Mouse (Mus musculus) thymus, postnatal 36 days (tissue): Measurements from ENCODE around the gene Fh1.

Experiments
- DNase-seq, 2 experiments: peaks; one replicate each; pipeline ENCODE4 v3.0.0; 2022; ENCODE audit warnings: mixed read lengths in 2 of 2

The Fh1 gene

DNA sequence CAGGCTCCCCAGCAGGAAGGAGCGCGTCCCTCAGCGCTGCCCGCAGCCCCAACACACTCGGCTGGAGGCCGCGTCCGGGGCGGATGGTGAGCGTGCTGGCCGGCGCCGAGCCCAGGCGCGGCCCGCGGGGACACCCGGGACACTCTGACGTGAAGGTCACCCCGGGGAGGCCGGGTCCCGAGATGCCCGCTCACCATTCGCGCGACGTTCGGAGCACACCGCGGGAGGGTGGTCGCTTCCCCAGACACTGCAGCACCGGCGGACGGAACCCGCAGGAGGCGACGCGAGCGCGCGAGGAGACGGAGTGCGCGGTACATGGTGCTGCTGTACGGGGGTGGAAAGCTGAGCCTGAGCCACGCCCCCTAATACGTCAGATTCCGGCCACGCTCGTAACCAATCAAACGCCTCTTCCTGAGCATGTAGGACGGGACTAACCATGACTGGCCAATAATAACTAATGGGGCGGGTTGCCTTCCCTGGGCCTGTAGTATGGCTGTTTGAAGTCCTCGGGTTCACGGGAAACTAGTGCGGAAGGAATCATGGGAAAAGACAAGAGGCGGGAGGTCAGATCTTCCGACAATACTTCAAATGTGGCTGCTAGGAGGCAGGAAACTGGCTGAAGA lies at the start of gene Fh1:
Gene Fh1 (minus strand): TSS at position 379 of the 623 bp plus-strand sequence.
- peak; percentile 92 to 96 for DNase-seq

DNA sequence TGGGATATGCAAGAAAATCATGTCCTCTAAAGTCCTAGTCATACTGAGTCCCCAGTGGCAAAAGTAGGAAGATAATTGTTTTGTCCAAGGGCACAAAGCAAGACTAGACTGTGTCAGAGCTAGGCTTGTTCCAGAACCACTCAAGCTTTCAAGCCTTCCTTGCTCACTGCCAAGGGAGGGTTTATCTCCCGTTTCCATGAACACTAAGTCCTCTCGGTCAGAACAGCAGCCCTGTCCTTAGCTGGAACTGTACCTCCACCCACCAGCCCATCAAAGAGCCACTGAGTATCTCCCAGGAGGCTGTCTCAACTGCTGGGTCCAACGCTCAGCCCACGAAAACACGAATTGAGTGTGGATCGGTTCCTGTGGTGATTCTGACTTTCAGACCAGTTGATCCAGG lies 49.7 kb upstream of the Fh1 start:
- no peak for DNase-seq

DNA sequence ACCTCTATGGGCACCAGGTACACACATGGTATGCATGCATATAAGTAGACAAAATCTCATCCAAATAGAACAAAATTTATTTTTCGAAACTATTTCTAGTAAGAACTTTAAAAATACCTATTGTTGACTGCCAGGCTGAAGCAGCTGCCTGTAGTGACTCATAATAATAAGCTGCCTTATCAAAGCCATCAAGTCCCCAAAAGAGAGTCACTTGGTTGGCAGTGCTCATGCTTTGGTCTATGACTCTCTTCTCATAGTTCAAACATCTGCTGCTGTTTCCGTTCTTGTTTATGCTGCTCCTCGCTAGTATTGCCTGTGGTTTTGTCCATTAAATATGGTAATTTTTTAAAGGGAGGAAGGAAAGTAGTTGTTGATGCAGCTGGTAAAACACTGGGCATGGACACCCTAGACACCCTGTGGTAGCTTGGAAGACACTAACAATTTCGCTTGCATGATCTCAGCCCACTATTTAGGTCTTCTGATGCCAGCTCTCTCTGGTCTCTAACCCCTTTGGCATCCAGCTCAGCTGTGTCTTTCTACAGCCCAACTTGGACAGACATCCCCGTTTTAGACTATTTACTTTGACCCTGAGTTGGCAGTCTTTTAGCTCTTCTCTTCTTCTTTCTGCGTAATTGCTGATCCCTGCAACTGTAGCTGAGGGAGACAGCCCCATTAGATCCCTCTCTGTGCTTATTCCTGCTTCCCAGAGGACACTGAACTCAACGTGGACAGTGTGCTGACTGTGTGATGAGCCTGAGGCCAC lies 48.3 kb upstream of the Fh1 start:
- DNase-seq = no peak

DNA sequence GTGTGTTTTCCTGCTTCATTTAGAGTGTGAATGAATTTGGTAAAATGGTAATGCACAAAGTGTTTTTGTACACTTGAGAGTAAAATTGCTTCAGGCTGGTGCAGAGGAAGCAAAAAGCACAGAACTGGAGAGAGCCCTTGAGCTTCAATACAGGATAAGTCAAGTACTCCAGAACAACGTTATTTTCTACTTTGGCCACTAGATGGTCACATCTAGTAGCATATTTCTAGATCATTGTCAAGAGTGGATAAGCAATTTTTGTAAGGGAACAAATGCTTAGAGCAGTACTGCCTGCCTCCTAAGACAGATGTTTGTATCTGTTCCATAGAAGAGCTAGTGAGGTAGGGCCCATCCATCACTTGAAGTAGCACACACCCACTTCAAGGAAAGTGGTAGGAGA lies 46.2 kb upstream of the Fh1 start:
- no peak for DNase-seq

DNA sequence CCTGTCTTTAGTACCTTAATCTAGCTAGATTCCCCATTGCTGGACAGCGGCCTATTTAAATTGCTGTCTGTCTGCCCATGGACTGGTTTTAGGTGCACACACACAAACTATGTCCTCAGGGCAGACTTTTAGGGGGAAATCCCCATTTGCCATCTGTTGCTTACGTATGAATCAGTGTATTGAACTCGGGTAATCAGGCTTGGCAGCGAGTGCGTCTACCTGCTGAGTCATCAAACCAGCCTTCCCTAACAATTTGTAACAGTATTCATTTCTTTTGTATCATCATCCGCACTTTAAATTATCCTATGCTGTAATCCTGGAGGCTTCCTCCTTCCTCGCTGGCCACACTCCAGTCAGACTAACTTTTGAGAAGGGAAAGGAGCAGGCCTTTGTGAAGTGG lies 44.6 kb upstream of the Fh1 start:
- no peak for DNase-seq

DNA sequence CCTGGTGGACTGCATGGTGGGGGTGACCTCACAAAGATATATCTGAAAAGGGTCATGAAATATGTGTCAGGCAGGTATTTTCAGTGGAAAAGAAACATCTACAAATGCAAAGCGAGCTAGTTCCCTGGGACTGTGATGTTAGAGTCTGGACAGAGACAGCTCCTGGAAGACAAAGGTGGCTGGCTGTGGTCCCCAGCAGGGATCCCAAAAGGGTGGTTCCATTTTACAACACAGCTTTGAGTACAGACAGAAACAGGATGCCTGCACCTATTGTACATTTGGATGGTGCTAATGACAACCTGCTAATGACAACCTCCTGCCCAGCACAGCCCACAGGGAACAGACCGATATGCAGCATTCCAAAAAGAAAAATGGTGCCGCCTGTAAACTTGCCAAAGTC lies 44.0 kb upstream of the Fh1 start:
- no peak for DNase-seq

DNA sequence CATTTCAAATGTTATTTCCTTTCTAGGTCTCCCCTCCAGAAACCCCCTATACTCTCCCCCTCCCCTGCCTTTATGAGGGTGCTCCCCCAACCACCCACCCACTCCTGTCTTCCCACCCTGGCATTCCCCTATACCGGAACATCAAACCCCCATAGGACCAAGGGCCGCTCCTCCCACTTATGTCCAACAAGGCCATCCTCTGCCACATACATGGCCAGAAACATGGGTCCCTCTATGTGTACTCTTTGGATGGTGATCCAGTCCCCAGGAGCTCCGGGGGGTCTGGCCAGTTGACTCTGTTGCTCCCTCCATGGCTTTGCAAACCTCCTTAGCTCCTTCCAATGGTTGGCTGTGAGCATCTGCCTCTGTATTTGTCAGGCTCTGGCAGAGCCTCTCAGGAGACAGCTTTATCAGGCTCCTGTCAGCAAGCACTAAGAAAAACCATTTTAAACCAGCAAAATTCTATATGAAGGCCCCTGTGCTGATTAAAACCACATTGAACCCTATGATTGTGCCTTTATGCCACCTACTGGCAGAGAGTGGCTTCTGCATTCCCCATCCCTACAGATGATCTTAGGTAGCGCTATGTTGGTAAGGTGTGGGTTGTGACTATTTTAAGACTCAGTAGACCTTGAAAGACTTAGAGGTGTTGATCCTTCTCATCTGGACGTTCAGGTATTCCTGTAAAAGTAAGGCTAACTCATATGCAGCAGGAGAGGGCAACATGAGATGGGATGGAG lies 43.4 kb upstream of the Fh1 start:
- peak; percentile 37 to 44 for DNase-seq

DNA sequence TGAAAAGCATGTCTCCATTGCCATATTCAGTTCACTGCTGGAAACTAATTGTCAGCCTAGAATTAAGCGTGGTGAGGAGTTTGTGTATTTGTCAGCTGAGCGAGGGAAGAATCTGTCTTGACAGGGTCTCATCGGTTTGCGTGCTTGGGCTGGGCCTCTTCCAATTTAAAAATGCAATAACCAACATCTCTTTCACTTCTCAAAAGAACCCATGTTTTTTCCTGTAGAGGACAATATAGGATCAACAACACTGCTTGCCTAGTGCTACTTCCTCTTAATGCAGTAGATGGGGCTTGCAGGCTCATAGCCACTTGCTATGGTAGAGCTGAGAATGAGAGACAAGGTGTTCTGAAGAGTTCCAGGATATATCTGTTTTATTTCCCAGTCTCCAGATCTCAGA lies 34.5 kb upstream of the Fh1 start:
- DNase-seq = no peak

DNA sequence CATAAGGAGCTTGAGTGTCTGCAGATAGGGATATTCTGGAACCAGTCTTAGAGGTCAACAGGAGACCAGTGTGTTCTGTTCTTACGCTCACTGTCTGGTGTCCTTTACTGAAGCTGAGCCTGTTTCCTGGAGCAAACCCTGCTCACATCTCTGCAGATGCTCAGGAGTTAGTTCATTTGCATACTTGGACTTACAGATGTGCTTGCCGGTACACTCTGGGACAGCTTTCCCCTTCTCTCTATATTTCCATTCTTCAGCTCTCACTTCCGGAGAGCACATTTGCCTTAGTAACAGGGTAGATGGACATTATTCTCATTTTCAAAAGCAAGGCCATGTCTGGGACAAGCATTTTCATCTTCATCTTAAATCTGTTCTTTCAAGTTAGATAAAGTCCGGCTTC lies 23.2 kb upstream of the Fh1 start:
- DNase-seq = no peak

DNA sequence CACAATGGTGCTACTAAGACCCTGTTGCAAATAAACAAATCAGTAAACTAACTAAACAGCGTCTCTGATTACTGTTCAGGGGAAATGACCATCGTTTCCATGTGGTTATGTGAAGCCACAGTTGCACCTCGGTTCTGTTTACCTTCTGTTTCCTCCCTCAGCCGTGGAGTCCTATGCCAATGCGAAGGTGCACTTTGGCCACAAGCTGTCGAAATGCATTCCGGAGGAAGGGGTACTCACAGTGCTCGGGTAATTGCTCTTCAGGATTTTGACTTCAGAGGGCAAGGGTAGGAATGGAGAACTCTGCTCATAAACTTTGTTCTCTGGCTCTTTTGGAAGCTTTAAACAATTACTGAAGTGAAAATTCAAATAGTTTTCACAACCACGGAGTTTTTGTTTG lies 21.5 kb upstream of the Fh1 start:
- DNase-seq = no peak

DNA sequence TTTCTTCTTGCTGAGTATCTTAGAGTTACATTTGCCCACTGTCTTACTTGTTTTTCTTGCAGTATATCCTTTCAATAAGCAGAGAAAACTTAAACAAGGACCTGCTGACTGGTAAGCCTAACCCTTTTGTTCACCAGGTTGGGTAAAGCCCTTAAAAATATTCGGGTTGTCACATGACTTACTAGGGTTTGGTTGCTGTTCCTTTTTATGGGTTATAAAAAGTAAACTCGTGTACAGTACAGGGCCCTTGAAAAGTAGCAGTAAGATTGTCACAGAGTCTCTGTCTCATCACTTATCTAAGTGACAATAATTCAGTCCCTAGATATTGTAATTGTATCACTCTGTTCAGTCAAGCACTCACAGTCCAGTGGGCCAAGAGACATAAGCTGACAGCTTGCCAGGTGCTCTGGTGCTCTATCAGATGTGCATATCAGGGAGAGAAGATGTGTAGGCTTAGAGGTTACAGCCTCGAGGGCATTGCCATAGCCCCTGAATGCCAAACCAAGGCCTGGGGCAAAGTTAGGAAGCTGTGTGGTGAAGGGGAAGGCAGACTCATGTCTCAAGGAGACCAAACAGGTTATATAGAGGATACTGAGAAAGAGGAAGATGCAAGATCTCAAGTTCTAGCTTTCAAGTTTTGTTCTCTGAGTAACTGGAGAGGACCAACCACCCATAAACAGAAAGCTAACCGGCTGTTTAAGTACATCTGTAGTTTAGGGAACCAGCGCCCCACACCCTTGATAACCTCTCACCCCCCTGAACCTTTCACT lies 18.2 kb upstream of the Fh1 start:
- no peak for DNase-seq

DNA sequence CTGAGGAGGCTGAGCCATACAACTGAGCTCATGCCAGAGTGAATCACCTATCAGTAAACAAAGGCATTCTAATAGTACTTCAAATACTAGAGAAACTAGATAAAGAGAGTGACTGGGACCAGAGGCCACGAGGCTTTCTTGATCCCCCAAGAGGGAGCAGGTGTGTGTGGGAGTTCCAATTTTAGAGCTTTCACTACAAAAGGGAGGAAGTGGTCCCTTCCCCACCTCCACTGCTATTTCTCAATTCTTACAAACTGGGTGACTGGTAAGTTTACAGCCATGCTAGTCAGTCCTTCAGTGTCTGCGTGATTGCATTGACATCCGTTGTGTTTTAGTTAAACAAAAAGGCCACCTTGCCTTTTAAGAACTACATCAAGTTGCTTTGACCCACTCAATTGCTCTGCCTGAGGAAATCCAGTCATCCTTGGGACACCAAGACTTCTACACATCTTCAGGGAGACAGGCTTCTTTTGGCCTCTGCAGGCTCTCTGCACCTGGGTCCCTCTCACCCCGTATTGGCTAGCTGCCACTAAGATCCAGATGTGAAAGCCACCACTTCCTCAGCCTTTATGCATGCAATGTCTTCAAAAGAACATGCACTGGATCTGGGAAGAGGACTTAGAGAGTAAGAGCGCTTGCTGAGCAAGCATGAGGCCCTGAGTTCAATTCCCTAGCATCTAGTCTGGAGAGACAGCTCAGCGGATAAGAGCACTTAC lies 15.2 kb upstream of the Fh1 start:
- peak; percentile 44 to 65 for DNase-seq

DNA sequence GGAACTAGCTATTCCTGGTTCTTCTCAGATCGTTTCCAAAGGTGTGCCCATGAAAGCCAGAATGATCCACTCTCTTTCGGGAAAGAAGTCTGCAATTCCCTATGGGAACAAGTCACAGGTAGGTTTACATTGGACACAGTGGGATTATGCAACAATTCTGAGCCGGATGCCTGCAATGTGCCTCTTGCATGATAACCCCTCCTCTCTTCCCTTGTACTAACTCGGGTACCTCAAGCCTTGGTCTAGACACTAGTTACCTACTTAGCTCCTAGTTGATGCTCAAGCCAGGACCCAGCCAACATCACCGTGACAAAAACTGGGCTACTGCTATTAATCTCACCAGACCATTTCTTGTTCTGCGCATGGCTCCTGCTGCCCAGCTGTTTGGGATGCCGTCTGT lies 13.6 kb upstream of the Fh1 start:
- DNase-seq = no peak

DNA sequence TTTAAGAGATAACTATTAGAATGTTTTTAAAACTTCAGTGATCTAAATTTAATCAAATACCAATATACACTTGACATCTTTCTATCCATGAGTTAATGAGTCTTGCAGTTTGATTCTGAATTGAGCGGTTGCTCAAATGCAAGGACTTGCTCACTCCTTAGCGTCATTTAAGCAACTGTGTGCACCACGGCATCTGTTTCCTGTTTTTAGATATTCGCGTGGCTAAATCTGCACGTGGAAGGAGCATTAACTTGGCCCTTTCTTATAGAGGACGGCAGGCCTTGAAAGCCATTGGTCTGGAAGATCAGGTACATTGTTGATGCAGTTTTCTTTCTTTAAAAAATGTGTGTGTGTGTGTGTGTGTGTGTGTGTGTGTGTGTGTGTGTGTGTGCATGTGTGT lies 12.2 kb upstream of the Fh1 start:
- DNase-seq = no peak

DNA sequence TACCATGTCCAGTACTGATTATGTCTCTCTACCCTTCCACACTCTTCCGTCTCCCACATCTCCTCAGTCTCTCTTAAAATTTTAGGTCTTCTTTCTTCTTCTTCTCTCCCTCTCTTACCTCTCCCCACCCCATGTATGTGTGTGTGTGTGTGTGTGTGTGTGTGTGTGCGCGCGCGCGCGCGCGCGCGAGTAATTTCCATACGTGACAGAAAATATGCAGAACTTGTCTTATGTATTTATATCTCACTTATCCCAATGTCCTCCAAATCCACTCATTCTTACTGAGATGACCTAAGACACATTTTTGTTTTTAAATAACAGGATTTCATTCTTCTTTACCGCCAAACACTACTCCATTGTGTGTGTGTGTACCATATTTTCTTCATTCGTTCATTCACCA lies 7.0 kb upstream of the Fh1 start:
- no peak for DNase-seq

DNA sequence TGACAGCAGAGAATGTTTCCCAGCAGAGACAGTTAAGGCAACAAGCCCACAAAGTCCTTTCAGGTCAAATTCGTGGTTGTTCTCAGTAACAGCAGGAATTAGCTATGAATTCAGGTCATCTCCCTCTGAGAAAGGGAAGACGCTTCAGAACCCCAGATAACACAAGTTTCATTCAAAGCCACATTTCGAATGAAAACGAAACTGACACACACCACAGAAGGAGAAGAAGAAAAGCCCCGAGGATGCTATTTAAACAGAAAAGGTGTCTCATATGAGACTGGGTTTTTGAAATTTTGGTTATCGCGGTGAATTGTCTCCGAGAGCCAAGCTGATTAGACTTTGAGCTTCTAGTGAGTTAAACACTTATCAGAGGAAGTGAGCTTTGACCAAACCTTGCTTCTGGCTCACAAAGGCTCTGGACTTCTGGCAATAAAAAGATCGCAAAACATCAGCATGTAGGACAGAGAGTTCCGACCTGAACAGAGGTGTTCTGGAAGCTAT lies 6.3 kb upstream of the Fh1 start:
- DNase-seq = no peak

DNA sequence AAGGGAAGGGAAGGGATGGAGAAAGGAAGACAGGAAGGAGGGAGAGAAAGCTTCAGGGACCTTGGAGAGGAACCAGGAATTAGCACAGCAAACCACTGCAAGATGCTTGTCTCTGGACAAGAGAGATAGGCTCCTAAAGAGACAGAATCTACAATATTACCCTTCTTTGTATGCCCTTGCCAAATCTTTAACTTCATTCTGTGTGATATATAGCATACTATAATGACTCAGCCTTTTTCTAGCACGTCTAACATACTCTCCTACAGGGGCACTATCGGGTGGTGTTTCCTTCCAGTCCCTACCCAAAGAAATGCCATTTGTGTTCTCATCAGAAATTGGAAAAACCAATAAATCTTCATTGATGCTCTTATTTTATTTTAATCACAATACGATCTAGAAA lies 5.6 kb upstream of the Fh1 start:
- no peak for DNase-seq

DNA sequence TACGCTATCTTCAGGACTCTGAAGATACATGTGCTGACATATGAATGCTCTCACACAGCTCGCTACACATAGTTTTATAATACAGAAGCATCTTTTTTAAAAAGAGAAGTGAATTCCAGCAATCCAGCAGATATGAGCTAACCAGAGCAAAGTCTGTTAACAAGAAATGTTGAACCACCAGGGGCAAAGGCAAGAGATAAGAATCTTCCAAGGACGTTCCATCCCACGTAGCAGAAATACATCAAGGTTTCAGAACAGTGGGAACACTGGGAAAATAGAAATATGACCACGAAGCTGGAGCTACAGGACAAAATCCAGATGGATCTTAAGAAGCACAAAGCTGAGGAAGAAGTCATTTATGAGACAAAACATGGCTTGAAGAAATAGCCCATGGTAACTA lies 4.9 kb upstream of the Fh1 start:
- DNase-seq = no peak

DNA sequence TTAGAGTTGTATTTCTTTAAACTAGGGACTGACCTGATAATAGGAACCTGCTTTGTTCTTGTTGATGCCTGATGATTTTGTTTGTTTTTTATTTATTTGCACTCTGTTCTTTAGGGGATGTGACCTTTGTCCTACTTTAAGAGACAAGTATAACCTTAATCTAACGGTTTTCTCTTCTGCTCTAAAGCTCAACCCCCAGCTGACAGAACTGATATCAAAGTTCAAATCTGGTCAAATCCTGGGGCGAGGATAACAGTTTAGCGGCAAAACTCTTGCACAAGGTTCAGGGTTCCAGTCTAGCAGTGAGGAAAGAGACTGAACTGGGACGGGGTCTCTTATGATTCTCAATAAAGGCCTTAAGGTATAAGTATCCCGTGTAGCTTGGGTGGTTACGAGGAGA lies 3.8 kb upstream of the Fh1 start:
- DNase-seq = no peak

DNA sequence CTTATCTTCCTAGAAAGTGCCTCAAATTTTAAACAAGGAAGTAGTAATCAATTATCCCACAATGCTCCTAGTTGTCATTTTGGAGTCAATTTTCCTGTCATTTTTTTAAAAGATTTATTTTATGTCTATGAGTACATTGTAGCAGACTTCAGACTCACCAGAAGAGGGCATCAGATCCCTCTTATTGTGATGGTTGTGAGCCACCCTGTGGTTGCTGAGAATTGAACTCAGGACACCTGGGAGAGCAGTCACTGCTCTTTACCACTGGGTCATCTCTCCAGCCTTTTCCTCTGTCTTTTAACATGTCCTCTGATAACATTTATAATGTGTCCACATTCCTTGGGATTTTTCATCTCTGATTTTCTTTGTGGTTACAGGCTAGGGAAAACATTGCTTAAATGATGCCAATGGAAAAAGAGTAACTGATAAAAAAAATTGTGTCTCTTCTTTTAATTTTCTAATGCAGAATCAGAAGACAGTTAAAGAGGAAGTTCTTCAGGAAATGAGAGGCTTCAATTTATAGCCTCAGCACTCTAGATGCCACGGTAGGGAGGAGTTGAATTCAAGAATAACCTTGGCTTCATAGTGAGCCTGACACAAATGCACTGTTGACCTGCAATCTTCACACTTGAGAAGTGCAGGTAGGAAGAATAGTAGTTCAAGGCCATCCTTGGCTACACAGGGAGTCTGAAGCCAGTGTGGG lies 706 bp upstream of the Fh1 start:
- DNase-seq = no peak

DNA sequence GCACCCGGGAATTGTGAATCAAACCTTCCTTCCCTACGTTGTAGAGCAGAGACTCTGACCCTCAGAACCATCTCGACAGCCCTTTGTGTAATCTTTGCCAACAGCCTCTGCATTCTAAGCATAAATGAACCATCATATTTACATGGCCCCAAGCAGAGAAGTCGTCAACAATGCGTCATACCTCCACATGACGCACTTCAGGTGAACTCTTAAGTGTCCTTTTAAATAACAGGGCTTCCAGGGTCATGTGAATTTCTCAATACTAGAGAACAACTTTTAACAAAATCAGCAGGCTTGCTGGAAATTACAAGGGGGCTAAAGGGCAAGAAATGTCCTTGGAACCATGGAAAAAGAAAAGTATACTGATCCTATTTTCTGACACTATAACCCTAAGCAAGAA lies 1.8 kb downstream of the Fh1 start:
- no peak for DNase-seq
